Mouse (Mus musculus) liver, embryonic 16.5 days (tissue): ENCODE measurements around the gene Atxn7l3. TPM values are rescaled to one million over a fixed set of nuclear protein-coding genes. Genes with fewer than 3 reads are reported as not detected.

Experiments
- ATAC-seq: fragments of 200-750 bp; cut with Nextera tagmentation; 2 replicates; pipeline ENCODE4 v1.8.0; 2017; ENCODE audit warnings: low read depth, mild to moderate bottlenecking, moderate number of reproducible peaks, moderate library complexity
- H3K27ac ChIP-seq: fragments of 300-500 bp; sonication (generic); 2 replicates; pipeline ENCODE4 v1.5.1; 2014; ENCODE audit warnings: mild to moderate bottlenecking, low read length
- H3K27me3 ChIP-seq: fragments of 300-500 bp; sonication (generic); 2 replicates; pipeline ENCODE4 v1.6.1; 2014; ENCODE audit warnings: low read depth, low read length, mixed read lengths; ENCODE audit not compliant: control insufficient read depth, insufficient read depth
- H3K36me3 ChIP-seq: fragments of 300-500 bp; sonication (generic); 2 replicates; pipeline ENCODE4 v1.6.1; 2014; ENCODE audit warnings: mild to moderate bottlenecking; ENCODE audit not compliant: control insufficient read depth, insufficient read depth
- H3K4me1 ChIP-seq: fragments of 300-500 bp; sonication (generic); 2 replicates; pipeline ENCODE4 v1.6.1; 2014; ENCODE audit warnings: low read depth, low read length, mixed read lengths; ENCODE audit not compliant: control insufficient read depth
- H3K4me2 ChIP-seq: fragments of 300-500 bp; sonication (generic); 2 replicates; pipeline ENCODE4 v1.6.1; 2014; ENCODE audit warnings: low read depth, low read length, mixed read lengths
- H3K4me3 ChIP-seq: fragments of 300-500 bp; sonication (generic); 2 replicates; pipeline ENCODE4 v1.5.1; 2014; ENCODE audit warnings: low read depth, mild to moderate bottlenecking, low read length
- H3K9ac ChIP-seq: fragments of 300-500 bp; sonication (generic); 2 replicates; pipeline ENCODE4 v1.6.1; 2014; ENCODE audit warnings: low read depth, low read length
- H3K9me3 ChIP-seq: fragments of 300-500 bp; sonication (generic); replicated peaks from 2 replicates; pipeline ENCODE4 v1.6.1; 2016; ENCODE audit warnings: low read length; ENCODE audit not compliant: control insufficient read depth
- WGBS: fragments of 180-500 bp; shearing (Covaris S2); extraction: QIAGEN DNeasy Blood & Tissue Kit; methylation state at CpG from one replicate; pipeline ENCODE4 v1.1.7; 2014; ENCODE audit not compliant: insufficient replicate concordance; 5-methylcytosine and 5-hydroxymethylcytosine counted together
- polyA plus RNA-seq: library from polyadenylated mRNA; unstranded; fragments of >200 nt; fragmentation: Nextera tagmentation; extraction: Ambion mirVana; gene quantifications from 2 replicates; pipeline ENCODE4 v1.2.1, GENCODE M21; 2015

The Atxn7l3 gene
- polyA plus RNA-seq, 1 experiment from 2014 or later: 3.2 TPM

GRCm38 (mm10) chr11:102263211-102263610 is 33.2 kb downstream of the Atxn7l3 start:
- 88% methylated on average over 7 of the region's 7 CpGs for WGBS
- Histone ChIP-seq H3K27ac (no peak overlapping the region), H3K9ac (no peak overlapping the region), H3K27me3 (no peaks in the 10 kb centered on the region), H3K4me2 (no peak overlapping the region), H3K36me3 (peaks cover 16% of the 10 kb centered on the region), H3K9me3 (no peaks in the 10 kb centered on the region), H3K4me1 (peaks cover 1% of the 10 kb centered on the region), H3K4me3 (no peak overlapping the region)
- ATAC-seq: no peak

- no peaks in the 10 kb centered on the region for H3K9me3 ChIP-seq
- 84% methylated on average over 3 of the region's 3 CpGs for WGBS
- H3K4me2 ChIP-seq: no peak overlapping the region
- no peaks in the 10 kb centered on the region for H3K27me3 ChIP-seq
- H3K27ac ChIP-seq: no peak overlapping the region
- peaks cover 16% of the 10 kb centered on the region for H3K36me3 ChIP-seq
- H3K9ac ChIP-seq: no peak overlapping the region
- no peak overlapping the region for H3K4me3 ChIP-seq
- no peak for ATAC-seq
- peaks cover 6% of the 10 kb centered on the region for H3K4me1 ChIP-seq
Observed at GRCm38 (mm10) chr11:102258521-102258920, 37.9 kb downstream of the Atxn7l3 start.

- peaks cover 6% of the 10 kb centered on the region for H3K4me1 ChIP-seq
- no peak for ATAC-seq
- H3K27me3 ChIP-seq: no peaks in the 10 kb centered on the region
- H3K9ac ChIP-seq: no peak overlapping the region
- peaks cover 16% of the 10 kb centered on the region for H3K36me3 ChIP-seq
- no peak overlapping the region for H3K4me3 ChIP-seq
- WGBS: 76% methylated on average over 6 of the region's 6 CpGs
- H3K27ac ChIP-seq: no peak overlapping the region
- no peak overlapping the region for H3K4me2 ChIP-seq
- no peaks in the 10 kb centered on the region for H3K9me3 ChIP-seq
Observed at GRCm38 (mm10) chr11:102258095-102258494, 38.3 kb downstream of the Atxn7l3 start.

- WGBS: 62% methylated on average over 9 of the region's 9 CpGs
- Histone ChIP-seq H3K4me2 (no peak overlapping the region), H3K27me3 (no peaks in the 10 kb centered on the region), H3K4me1 (peaks cover 6% of the 10 kb centered on the region), H3K27ac (no peak overlapping the region), H3K9me3 (no peaks in the 10 kb centered on the region), H3K4me3 (no peak overlapping the region), H3K9ac (no peak overlapping the region), H3K36me3 (peaks cover 16% of the 10 kb centered on the region)
- no peak for ATAC-seq
Observed at GRCm38 (mm10) chr11:102257514-102257913, 38.9 kb downstream of the Atxn7l3 start.

GRCm38 (mm10) chr11:102249351-102250090 is 46.9 kb downstream of the Atxn7l3 start:
- peak; percentile 5; the same call in 1 of the 2 replicates for ATAC-seq
- Histone ChIP-seq H3K9me3 (no peaks in the 10 kb centered on the region), H3K4me1 (peaks cover 13% of the 10 kb centered on the region), H3K4me2 (peak overlapping the region; percentile 71), H3K27me3 (peaks cover 6% of the 10 kb centered on the region), H3K27ac (no peak overlapping the region; the same call in 1 of the 2 replicates), H3K4me3 (peak overlapping the region; percentile 76), H3K36me3 (peaks cover 7% of the 10 kb centered on the region; the same call in 1 of the 2 replicates), H3K9ac (peak overlapping the region; percentile 76)
- WGBS: 8% methylated on average over 9 of the region's 9 CpGs

- Histone ChIP-seq H3K36me3 (peaks cover 7% of the 10 kb centered on the region; the same call in 1 of the 2 replicates), H3K27me3 (peaks cover 10% of the 10 kb centered on the region), H3K4me1 (peaks cover 13% of the 10 kb centered on the region), H3K9ac (peak within 1 kb of the TSS; percentile 76), H3K4me3 (peak within 1 kb of the TSS; percentile 76), H3K9me3 (no peaks in the 10 kb centered on the region), H3K27ac (peak within 1 kb of the TSS; percentile 41; the same call in 1 of the 2 replicates), H3K4me2 (peak within 1 kb of the TSS; percentile 71)
- WGBS: under 1% methylated on average over 41 of the region's 41 CpGs
- ATAC-seq: peak; percentile 74
Observed at GRCm38 (mm10) chr11:102248630-102249230, 47.7 kb downstream of the Atxn7l3 start, which contains the start of gene BC030867. BC030867 (plus strand) TSS chr11:102248882.

GRCm38 (mm10) chr11:102246871-102247270 is 49.6 kb downstream of the Atxn7l3 start:
- 80% methylated on average over 4 of the region's 4 CpGs for WGBS
- no peak for ATAC-seq
- peaks cover 10% of the 10 kb centered on the region for H3K27me3 ChIP-seq
- no peak overlapping the region for H3K9ac ChIP-seq
- H3K27ac ChIP-seq: no peak overlapping the region
- H3K36me3 ChIP-seq: peaks cover 5% of the 10 kb centered on the region; the same call in 1 of the 2 replicates
- H3K4me1 ChIP-seq: peaks cover 13% of the 10 kb centered on the region
- H3K4me2 ChIP-seq: no peak overlapping the region
- H3K4me3 ChIP-seq: no peak overlapping the region
- H3K9me3 ChIP-seq: no peaks in the 10 kb centered on the region

GRCm38 (mm10) chr11:102246273-102246635 is 50.2 kb downstream of the Atxn7l3 start:
- peaks cover 10% of the 10 kb centered on the region for H3K27me3 ChIP-seq

More at GRCm38 (mm10) chr11:102246273-102246635, 50.2 kb downstream of the Atxn7l3 start:
- no peak for ATAC-seq
- Histone ChIP-seq H3K9me3 (no peaks in the 10 kb centered on the region), H3K4me3 (no peak overlapping the region), H3K36me3 (no peaks in the 10 kb centered on the region), H3K4me2 (no peak overlapping the region), H3K9ac (no peak overlapping the region), H3K4me1 (peaks cover 13% of the 10 kb centered on the region), H3K27ac (no peak overlapping the region)
- WGBS: 62% methylated on average over 6 of the region's 6 CpGs
